Mouse (Mus musculus) erythroblast, embryonic 14.5 days (primary cell): ENCODE measurements around the gene Thbs3. TPM values are rescaled to one million over a fixed set of nuclear protein-coding genes. Genes with fewer than 3 reads are reported as not detected.

Experiments used
- H3K27me3 ChIP-seq: 2 replicates; pipeline ENCODE4 v1.6.1; 2012; ENCODE audit warnings: inconsistent platforms; ENCODE audit not compliant: control insufficient read depth
- H3K36me3 ChIP-seq: 2 replicates; pipeline ENCODE4 v1.6.1; 2012; ENCODE audit warnings: mild to moderate bottlenecking, inconsistent platforms; ENCODE audit not compliant: control insufficient read depth
- H3K4me1 ChIP-seq: 2 replicates; pipeline ENCODE4 v1.6.1; 2012; ENCODE audit warnings: inconsistent platforms; ENCODE audit not compliant: control insufficient read depth
- H3K4me3 ChIP-seq: replicated peaks from 2 replicates; pipeline ENCODE3; 2012; ENCODE audit warnings: moderate library complexity, mild to moderate bottlenecking, inconsistent platforms
- H3K9me3 ChIP-seq: 2 replicates; pipeline ENCODE4 v1.6.1; 2012; ENCODE audit warnings: low read length, inconsistent platforms, mixed read lengths; ENCODE audit not compliant: control insufficient read depth
- GATA1 ChIP-seq: IDR thresholded peaks from 2 replicates; pipeline ENCODE4 v1.6.1; 2012; ENCODE audit warnings: low read length, inconsistent platforms, mixed read lengths
- TAL1 ChIP-seq: IDR thresholded peaks from 3 replicates; pipeline ENCODE4 v1.6.1; 2012; ENCODE audit warnings: low read length, inconsistent platforms, mixed read lengths
- polyA plus RNA-seq: library from polyadenylated mRNA; stranded (reverse); fragments of >175 nt; gene quantifications from 2 replicates; pipeline ENCODE4 v1.2.3, GENCODE M21; 2012

The Thbs3 gene
- polyA plus RNA-seq, 1 experiment = 0.04 TPM

DNA sequence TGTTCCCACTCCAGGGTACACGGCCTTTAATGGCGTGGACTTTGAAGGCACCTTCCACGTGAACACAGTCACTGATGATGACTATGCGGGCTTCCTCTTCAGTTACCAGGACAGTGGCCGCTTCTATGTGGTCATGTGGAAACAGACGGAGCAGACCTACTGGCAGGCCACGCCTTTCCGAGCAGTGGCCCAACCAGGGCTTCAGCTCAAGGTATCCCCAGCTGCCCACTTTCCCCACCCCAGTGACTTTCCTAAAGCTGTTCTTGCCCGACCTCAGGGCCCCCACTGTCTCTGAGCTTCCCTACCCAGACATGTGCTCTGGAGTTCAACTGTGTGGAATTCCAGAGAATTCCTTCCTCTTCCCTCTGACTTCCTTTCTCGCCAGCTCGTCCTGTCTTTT is 9.8 kb downstream of the Thbs3 start:
- TF ChIP-seq TAL1 = no peak
- no peak for TF ChIP-seq GATA1
- no peak overlapping the region for H3K4me3 ChIP-seq
- no peaks in the 10 kb centered on the region; the same call in 1 of the 2 replicates for H3K9me3 ChIP-seq
- no peaks in the 10 kb centered on the region for H3K36me3 ChIP-seq
- H3K27me3 ChIP-seq = peaks cover 68% of the 10 kb centered on the region
- H3K4me1 ChIP-seq = peaks cover 18% of the 10 kb centered on the region

DNA sequence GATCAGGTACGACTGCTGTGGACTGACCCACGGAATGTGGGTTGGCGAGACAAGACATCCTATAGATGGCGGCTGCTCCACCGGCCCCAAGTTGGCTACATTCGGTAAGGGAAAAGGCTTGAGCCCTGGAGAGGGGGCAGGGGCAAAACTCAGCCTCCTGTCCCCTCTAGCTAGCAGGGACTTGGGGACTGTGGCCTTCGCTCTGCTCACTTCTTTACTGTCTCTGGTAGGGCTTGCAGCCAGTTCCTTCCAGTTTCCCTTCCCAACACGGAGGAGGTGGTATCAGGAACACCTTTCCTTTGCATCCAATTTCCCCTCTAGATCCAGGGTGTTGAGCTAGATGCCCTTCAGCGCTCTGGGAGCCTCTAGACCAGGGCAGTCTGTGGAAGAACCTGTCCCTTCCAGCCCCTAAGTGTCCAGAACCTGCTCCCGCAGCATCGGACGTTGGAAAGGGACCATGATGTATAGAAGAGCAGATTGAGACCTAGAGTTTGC is 10.4 kb downstream of the Thbs3 start:
- no peak overlapping the region for H3K4me3 ChIP-seq

DNA sequence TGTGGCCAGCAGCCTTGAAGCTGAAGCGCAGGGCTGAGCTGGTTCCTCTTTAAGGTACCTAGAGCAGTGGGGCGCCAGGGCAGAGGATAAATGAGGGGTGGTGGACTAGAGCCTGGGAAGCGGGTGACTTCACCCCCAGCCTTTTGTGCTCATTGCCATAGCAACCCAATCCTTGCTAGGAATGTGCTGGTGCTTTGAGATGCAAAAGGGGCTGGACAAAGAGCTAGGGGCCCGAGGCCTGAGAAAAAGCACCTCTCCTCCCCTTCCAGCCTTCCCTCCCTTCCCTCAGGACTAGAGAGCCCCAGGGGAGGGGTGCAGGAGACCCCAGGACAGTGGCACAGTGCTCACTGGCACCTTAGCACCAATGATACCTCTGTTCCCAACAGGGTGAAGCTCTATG is 10.9 kb downstream of the Thbs3 start:
- Histone ChIP-seq H3K4me3 (no peak overlapping the region), H3K9me3 (no peaks in the 10 kb centered on the region; the same call in 1 of the 2 replicates), H3K36me3 (no peaks in the 10 kb centered on the region), H3K27me3 (peaks cover 78% of the 10 kb centered on the region), H3K4me1 (peaks cover 18% of the 10 kb centered on the region)
- TF ChIP-seq GATA1 = no peak
- no peak for TF ChIP-seq TAL1

More for the DNA sequence above, 10.4 kb downstream of the Thbs3 start:
- no peaks in the 10 kb centered on the region for H3K36me3 ChIP-seq
- H3K9me3 ChIP-seq = no peaks in the 10 kb centered on the region; the same call in 1 of the 2 replicates
- TF ChIP-seq TAL1 (no peak), GATA1 (no peak)
- H3K27me3 ChIP-seq = peaks cover 72% of the 10 kb centered on the region
- peaks cover 18% of the 10 kb centered on the region for H3K4me1 ChIP-seq

DNA sequence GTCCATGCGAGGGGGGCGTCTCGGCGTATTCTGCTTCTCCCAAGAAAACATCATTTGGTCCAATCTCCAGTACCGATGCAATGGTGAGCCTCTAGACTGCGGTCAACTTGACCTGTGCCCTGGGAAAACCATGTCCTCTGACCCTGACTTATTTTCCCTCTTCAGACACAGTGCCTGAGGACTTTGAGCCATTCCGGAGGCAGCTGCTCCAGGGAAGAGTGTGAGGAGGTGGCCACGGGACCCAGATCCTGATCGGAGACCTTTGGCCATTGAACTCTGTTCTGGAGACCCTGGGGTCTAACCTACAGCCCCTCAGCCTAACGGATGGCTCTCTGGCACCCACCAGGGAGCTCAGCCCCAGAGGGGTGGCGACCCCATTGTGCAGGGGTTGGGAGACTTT is 11.4 kb downstream of the Thbs3 start:
- TF ChIP-seq GATA1 = no peak
- no peak for TF ChIP-seq TAL1
- no peaks in the 10 kb centered on the region for H3K36me3 ChIP-seq
- no peak overlapping the region for H3K4me3 ChIP-seq
- peaks cover 82% of the 10 kb centered on the region for H3K27me3 ChIP-seq
- peaks cover 18% of the 10 kb centered on the region for H3K4me1 ChIP-seq
- H3K9me3 ChIP-seq = no peaks in the 10 kb centered on the region; the same call in 1 of the 2 replicates

DNA sequence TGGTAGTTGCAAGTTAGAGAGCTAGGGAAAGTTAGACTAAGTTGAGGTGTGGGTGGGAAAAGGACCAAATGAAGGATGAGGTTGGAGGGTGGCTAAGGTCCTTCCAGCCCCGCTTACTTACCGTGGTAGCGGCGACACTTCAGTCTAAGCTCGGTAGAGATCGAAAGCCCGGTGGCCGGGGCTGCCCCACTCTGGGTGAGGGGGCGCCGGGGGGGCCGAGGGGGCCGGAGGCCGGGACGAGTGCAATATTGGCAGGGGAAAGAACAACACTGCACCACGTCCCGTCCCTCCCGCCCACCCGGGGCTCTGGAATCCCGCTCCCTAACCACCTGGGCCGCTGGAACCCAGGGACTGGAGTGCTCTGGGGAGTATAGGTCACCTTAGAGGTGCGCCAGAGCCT is 11.9 kb downstream of the Thbs3 start, which contains the start of gene Mtx1:
Gene Mtx1, minus strand, starts transcription at position 189 of the 400 bp plus-strand sequence.
- Histone ChIP-seq H3K36me3 (no peaks in the 10 kb centered on the region), H3K27me3 (peaks cover 88% of the 10 kb centered on the region), H3K4me3 (peak within 1 kb of the TSS; percentile 58), H3K9me3 (no peaks in the 10 kb centered on the region; the same call in 1 of the 2 replicates), H3K4me1 (peaks cover 18% of the 10 kb centered on the region)
- no peak for TF ChIP-seq GATA1
- TF ChIP-seq TAL1 = no peak

DNA sequence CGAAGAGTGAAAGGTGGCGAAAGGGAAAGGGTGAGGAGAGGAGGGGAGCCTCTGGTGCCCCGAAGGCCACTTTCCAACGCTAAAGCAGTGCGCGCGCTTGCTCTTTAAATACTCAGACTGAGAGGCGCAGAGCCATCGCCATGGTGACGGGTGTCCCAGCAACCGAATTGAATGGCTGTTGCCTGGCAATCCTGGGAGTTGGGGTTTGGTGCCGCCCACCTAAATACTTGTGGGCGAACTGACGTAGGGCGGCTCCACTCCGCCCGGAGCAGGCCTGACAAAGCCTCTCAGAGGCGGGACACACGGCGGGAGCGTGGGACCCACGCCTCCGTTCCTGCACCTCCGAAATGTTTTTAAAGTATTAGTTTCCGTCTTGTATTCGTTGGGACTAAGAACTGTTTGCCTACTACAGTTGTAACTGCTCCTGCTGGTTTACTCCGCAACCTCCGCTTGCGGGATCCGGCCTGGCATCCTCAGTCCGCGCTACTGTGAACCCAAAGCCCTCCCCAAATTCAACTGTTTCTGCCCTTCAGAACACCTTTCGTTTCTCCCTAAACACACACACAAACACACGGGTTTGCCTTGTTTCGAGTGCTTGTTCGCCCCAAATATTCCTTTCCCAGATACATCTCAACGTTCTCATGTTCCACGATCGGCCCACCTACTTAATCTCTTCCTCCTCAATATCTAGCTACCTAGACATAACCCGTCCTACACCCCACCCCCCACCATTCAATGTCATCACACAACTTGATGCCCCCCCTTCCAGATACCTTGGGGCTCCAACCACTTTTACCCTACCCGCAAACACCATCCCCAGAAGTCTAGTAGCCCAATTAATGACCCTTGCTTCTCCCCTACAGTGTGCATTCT is 12.6 kb downstream of the Thbs3 start:
- Histone ChIP-seq H3K4me1 (peaks cover 18% of the 10 kb centered on the region), H3K9me3 (no peaks in the 10 kb centered on the region; the same call in 1 of the 2 replicates), H3K36me3 (no peaks in the 10 kb centered on the region), H3K27me3 (peaks cover 90% of the 10 kb centered on the region), H3K4me3 (peak overlapping the region; percentile 58)
- TF ChIP-seq TAL1 = no peak
- TF ChIP-seq GATA1 = no peak

DNA sequence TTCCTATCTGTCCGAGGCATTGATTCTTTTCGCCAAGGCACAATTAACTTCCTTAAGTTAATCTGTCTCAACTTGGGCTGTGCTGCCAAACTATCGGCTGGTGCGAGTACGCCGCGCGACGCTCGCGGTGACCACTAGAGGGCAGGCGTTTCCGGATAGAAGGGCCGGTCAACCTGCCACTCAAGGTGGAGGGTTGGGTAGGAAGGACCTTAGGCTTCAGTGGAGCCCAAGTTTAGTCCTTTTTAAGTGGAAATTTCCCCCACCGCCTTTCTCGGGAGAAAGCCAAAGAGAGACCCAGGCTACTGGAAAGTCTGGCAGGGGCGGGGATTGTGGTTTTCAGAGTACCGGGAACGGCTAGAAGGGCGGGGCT is 13.2 kb downstream of the Thbs3 start:
- TF ChIP-seq TAL1 (no peak), GATA1 (no peak)
- Histone ChIP-seq H3K36me3 (no peaks in the 10 kb centered on the region), H3K27me3 (peaks cover 84% of the 10 kb centered on the region), H3K4me1 (peaks cover 18% of the 10 kb centered on the region), H3K9me3 (no peaks in the 10 kb centered on the region; the same call in 1 of the 2 replicates), H3K4me3 (peak overlapping the region; percentile 58)

DNA sequence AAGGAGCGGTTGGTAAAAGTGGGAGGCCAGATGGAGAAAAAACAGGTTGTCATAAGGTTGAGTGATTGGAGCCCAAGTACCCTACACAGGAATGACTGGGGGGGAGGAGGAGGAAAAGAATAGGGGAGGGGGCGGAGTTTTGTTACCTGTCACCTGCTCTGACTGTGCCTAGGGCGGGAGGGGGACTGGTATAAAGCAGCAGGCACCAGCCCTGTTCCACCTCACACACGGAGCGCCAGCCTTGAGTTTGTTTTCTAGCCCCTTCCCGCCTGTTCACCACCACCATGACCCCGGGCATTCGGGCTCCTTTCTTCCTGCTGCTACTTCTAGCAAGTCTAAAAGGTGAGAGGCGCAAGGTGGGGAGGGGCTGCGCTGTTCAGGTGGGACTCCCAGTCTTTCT is 13.9 kb downstream of the Thbs3 start, which contains the start of gene Muc1:
Gene Muc1, plus strand, starts transcription at position 222 of the 400 bp plus-strand sequence.
- peak within 1 kb of the TSS; percentile 58 for H3K4me3 ChIP-seq
- peaks cover 80% of the 10 kb centered on the region for H3K27me3 ChIP-seq
- H3K9me3 ChIP-seq = no peaks in the 10 kb centered on the region; the same call in 1 of the 2 replicates
- H3K36me3 ChIP-seq = no peaks in the 10 kb centered on the region
- no peak for TF ChIP-seq TAL1
- TF ChIP-seq GATA1 = no peak
- peaks cover 19% of the 10 kb centered on the region for H3K4me1 ChIP-seq

DNA sequence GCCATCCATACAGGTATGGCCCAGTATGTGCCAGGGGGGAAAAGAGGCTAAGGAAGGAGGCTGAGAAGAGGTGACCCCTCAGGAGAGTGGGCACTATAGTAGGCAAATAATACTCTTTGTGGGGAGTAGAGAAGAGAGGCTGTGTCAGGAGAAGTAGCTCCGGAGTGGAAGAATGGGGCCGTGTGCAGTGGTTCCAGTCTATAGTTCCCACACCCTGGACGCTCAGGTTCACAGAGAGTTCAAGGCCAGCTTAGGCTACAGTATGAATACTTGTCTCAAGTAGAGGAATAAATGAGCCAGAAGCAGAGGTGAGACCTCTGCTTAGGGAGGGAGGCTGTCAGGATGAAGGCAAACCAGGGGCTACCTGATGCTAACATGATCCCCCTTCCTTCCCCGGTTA is 14.3 kb downstream of the Thbs3 start:
- Histone ChIP-seq H3K27me3 (peaks cover 76% of the 10 kb centered on the region), H3K4me3 (no peak overlapping the region), H3K36me3 (no peaks in the 10 kb centered on the region), H3K4me1 (peaks cover 19% of the 10 kb centered on the region), H3K9me3 (no peaks in the 10 kb centered on the region; the same call in 1 of the 2 replicates)
- no peak for TF ChIP-seq TAL1
- TF ChIP-seq GATA1 = no peak
